Mouse (Mus musculus): ENCODE measurements around the gene Mars.

Gene Mars

GRCm38 (mm10) chr10:127311476-127312355 is at the start of gene Mars:
Mars (minus strand) TSS chr10:127311786.
- peak; percentile 88 to 89 for DNase-seq (ENCODE audit: low spot score in 2 of 2)

DNA sequence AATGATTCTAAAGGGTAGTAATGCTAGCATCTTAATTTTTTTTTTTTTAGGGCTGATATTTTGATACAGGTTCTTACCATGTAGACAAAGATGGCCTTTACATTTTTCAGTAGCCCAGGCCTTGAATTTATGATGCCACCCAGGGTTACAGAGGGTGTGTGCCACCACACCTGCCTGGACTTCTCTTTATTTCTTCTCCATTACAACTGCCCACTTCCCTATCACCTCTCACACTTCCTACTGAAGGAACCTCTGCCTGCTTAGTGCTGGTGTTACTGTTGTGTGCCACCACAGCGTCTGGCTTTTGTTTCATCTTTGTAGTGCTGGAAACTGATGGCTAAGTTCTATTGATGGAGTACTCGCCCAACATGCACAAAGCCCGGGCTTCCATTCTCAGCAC is 49.1 kb upstream of the Mars start:
- no peak for DNase-seq (ENCODE audit: low spot score in 2 of 2)

- no peak for DNase-seq (ENCODE audit: low spot score in 2 of 2)
Measured at GRCm38 (mm10) chr10:127355336-127355735, 43.8 kb upstream of the Mars start.

DNA sequence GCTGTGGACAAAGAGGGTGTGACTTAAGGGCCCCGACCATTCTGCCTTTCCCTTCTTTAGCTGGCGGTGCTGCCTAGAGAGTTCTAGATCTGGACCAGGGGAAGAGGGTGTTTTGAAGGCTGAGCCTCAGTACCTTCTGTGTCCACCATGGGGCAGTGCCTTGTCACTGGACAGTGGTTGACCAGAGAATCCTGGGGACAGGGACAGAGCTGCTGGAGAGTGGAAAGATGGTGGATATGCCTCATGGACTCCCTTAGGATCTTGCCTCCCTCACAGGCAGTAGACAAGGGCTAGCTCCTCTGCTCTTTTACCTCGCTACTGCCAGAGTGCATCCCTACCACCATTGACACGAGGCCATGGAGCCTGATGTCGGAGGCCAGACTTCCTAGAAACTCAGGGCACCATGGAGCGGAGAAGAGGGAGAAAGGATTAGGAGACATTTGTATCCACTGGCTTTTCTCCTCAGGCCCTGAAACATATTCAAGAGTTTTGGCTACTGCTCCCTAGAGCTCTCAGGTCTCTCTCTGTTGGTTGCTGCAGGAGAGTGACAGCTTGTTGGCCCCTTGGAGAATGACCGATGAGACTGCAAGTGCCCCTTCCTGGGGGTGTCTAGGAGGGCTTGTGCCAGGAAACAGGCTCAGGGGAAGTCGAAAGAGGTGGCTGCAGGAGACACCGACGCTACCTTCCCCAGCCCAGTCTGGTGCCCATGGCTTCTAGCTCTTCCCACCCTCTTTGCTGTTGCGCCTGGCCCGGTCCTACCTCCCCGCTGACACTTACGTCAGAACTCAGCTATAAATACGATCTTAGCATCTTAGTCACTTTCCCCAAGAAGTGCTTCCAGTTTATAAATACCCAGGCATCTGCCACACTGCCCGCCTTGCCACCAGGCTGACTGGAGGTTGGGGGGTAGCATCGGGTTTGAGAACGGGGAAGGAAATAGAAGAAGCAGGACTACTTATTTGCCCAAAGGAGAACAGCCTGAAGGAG is 42.6 kb upstream of the Mars start, which contains the start of gene Inhbe:
Inhbe (minus strand) TSS at position 503 of the 987 bp plus-strand sequence.
- DNase-seq (ENCODE audit: low spot score in 2 of 2), result no peak

GRCm38 (mm10) chr10:127352766-127353165 is 41.2 kb upstream of the Mars start:
- DNase-seq (ENCODE audit: low spot score in 2 of 2), result no peak

GRCm38 (mm10) chr10:127352187-127352586 is 40.6 kb upstream of the Mars start:
- DNase-seq (ENCODE audit: low spot score in 2 of 2), result no peak

DNA sequence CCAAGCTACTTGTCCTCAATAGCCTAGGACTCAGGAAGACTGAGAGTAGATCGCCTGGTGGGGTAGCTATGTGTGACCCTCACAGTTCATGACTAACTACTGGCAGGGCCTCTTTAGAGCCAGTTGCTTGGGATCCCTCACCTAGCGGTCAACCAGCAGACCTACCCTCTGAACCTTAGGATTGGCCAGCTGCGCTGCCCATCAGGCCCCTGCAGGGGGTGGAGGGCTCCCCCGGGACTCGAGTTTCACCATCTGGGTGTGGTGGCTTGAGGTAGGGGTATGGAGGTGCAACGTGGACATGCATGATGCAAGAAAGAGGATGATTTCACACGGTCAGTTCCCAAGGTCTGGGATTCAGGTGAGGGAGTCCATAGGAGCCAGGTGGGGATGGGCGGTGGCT is 40.1 kb upstream of the Mars start:
- no peak for DNase-seq (ENCODE audit: low spot score in 2 of 2)

GRCm38 (mm10) chr10:127351285-127351595 is 39.7 kb upstream of the Mars start:
- DNase-seq (ENCODE audit: low spot score in 2 of 2), result no peak

GRCm38 (mm10) chr10:127350594-127351284 is 39.2 kb upstream of the Mars start:
- DNase-seq (ENCODE audit: low spot score in 2 of 2), result peak; percentile 60 to 77

DNA sequence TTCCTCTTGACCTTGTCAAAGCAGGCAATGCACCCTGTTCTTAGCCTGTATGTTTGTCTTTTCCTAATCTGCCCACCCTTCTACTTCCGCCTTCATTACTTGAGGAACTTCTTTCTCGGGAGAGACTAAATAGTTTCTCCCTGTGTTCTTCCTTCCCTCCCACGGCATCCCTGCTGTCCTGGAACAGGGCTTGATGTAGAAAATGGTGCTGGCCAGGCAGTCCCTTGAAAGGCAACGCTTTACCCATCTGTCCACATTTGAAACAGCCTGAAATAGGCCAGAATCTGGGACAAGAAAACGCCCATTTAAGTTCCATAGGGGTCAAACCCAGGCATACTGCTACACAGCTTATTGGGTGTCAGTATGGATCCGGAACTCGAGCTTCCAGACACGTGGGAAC is 38.2 kb upstream of the Mars start:
- DNase-seq (ENCODE audit: low spot score in 2 of 2), result no peak

DNA sequence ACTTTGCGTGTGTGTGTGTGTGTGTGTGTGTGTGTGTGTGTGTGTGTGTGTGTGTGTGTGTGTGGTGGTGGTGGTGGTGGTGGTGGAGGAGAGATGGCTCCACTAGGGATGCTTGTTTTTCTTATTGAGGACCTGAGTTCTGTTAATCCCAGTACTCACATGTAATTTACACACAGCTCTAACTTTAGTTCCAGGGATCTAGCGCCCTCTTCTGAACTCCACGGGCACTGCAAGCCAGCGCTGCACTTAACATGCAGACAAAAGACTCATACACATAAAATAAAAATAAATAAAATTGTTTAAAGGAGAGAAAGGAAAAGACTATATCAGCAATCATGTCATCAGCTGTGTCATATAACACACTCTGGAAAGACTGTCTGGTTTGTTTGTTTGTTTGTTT is 37.4 kb upstream of the Mars start:
- DNase-seq (ENCODE audit: low spot score in 2 of 2), result no peak

- DNase-seq (ENCODE audit: low spot score in 2 of 2), result no peak
Measured at GRCm38 (mm10) chr10:127346173-127346572, 34.6 kb upstream of the Mars start.

GRCm38 (mm10) chr10:127343029-127343428 is 31.4 kb upstream of the Mars start:
- DNase-seq (ENCODE audit: low spot score in 2 of 2), result no peak

GRCm38 (mm10) chr10:127341891-127342639 is 30.5 kb upstream of the Mars start, which contains the start of gene Gli1:
Gli1 (minus strand) TSS chr10:127341974.
- peak; percentile 70 to 85 for DNase-seq (ENCODE audit: low spot score in 2 of 2)

GRCm38 (mm10) chr10:127341360-127341690 is 29.7 kb upstream of the Mars start:
- no peak for DNase-seq (ENCODE audit: low spot score in 2 of 2)

DNA sequence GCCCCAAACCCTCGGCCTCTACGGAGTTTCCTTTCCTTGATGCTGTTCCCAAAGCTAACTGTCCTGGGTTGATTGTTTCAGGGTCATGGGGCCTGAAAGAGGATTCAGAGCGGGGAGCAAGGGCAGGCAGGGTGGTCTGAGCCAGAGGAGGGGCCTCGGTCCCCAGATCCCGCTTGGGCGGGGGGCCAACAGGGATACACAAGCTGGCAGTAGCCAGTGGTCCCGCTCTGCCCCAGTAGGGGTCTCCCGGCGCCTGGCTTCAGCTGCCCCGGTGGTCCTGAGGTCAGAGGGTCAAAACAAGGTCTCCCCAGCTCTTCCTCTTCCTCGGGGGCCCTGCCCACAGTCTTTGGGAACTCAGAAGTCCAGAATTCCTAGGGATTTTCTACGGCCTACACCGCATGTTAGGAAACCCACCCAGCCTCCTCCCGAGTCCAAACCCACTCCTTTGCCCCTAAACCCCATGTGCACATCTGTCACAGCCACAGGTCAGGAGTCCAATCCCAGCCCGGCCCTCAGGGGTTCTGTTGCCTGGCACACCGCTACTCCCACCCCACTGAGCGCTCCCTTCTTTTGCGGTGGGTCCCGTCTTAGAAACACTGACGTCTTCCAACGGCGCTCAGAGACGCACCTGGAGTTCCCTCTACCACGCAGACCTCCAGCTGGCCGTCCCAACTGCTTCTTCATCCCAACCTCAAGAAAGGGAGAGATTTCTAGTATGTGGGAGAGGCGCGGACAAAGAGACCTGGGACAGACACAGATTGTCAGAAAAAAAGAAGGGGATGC is 29.2 kb upstream of the Mars start:
- no peak for DNase-seq (ENCODE audit: low spot score in 2 of 2)

DNA sequence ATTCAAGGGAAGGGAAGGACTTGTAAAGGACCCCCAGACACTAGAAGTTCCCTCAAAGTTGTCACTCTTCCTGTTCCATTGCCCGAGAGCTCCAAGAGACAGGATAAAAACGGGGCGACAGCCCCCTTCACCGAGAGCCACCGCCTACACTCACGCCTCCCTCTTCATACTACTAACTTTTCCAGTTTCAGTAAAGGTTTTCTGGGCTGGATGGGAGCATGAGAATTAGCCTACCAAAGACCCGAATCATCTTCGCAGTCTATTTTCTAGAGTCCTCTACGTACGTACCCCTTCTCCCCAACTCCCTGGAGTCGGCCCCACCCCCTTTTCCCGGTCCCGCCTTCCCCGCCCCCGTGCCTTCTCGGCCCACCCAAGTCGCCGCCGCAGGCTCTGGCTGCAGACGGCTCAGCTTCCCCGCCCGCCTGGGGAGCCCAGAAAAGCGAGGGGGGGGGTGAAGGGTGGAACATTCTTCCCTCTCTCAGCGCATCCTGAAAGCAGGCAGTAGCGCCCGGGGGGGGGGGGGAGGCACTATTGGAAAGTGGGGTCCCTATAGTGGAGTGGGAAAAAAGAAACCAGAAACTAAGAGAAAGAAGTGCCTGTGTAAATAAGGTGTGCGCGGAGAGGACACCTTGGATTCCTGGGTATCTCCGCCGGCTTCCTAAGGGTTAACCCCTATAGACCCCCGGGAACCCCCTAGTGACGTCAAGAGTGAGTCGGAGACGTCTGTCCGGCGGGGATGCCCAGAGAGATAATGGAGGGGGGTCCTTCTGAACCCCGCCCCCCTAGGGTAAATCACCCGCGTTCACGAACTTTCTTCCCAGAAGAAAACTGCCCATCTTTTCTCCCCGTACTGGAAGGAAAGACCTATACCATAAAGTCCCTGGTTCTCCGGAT is 28.3 kb upstream of the Mars start:
- no peak for DNase-seq (ENCODE audit: low spot score in 2 of 2)

DNA sequence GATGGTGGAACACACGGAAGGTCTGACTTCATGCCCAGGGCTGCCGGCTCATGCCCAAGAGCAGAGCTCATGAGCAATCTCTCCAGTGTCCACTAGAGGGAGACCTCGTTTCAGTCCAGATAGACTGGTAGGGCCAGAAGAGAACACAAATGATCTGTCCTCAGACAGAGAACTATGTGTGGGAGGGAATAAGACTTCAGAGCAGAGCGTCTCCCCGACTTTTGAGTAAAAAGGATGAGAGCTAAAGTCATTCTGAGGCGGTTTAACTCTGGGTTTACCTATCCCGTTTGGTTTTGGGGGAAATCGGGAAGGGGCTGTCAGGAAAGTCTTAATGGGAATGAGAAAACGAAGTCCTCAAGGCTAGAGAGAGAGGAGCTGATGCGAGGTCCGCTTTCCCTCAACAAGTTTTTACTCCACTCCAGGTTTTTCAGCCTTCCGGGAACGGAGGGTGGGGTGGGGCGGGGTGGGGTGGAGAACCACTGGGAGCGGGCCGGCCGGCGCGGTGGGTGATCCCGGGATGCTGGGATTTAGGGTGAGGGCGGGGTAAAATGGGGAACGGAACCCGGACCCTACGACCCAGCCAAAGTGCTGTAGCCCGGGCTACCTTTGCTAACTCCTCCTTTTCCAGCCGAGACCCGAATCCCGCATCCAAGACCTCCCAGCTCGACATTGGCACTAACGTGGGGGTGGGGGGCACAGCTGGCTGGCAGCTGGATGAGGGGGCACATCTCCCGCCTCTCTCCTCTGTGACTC is 27.5 kb upstream of the Mars start:
- DNase-seq (ENCODE audit: low spot score in 2 of 2), result peak; percentile 74 to 90
